Mouse (Mus musculus) ES-E14 (cell line): ENCODE data around the gene Chd9.

Experiments
- CHD2 ChIP-seq: IDR thresholded peaks from 2 replicates; pipeline ENCODE4 v1.6.1; 2014; ENCODE audit warnings: mild to moderate bottlenecking, low read depth, low read length, inconsistent platforms
- ZC3H11A ChIP-seq: IDR thresholded peaks from 2 replicates; pipeline ENCODE4 v1.6.1; 2012; ENCODE audit warnings: low read depth, mild to moderate bottlenecking, inconsistent platforms, low read length, borderline replicate concordance

- TF ChIP-seq CHD2 (no peak), ZC3H11A (no peak)
Measured at GRCm38 (mm10) chr8:90956390-90956789, 128.2 kb downstream of the Chd9 start.
